11 mouse cellular contexts compared by ENCODE assay signal in genomic region chr1:182256041-182256680, GRCm38 (mm10). TPM values are rescaled to one million over a fixed set of nuclear protein-coding genes. Genes with fewer than 3 reads are reported as not detected.
DNase-seq lines count a peak whose midpoint lies in the region; ATAC-seq and TF ChIP-seq lines count a peak whose summit lies in the region.
"Had no signal": no experiment of that assay in that cellular context is flagged by ENCODE, and none has a peak within 500 bp of the region (broad histone marks: within the 10 kb centered on the region; RNA-seq: fewer than 3 reads in every experiment).

No protein-coding gene starts in this region.

- WGBS in limb, embryonic 14.5 days, result 82% methylated on average over 11 of the region's 11 CpGs
- WGBS in limb, embryonic 10.5 days, result 89% methylated on average over 11 of the region's 11 CpGs
- 68% methylated on average over 11 of the region's 11 CpGs for WGBS in lung, embryonic 15.5 days

- no peak for TF ChIP-seq POLR2A in limb, embryonic 14.5 days (IDR thresholded peaks at IDR 0.05; ENCODE audit: borderline replicate concordance, extremely low read depth, insufficient read depth, insufficient read length)

- peak; percentile 45 for DNase-seq in limb, embryonic 14.5 days (ENCODE audit: low spot score)
- DNase-seq in limb, embryonic 10.5 days (ENCODE audit: low spot score), result no peak
- DNase-seq in fibroblast of lung, adult 2 months (ENCODE audit: low read depth), result peak; percentile 88
- DNase-seq in urinary bladder, postnatal 14 days (ENCODE audit: low spot score), result peak; percentile 86
- DNase-seq in frontal cortex, postnatal 36 days (ENCODE audit: low spot score in 2 of 2), result no peak
- no peak for DNase-seq in kidney, adult 8-10 months
- no peak for DNase-seq in left cerebral cortex, adult 2 months (ENCODE audit: extremely low spot score in 1 of 2, low spot score in 2 of 2)

- no peak overlapping the region for H3K4me2 ChIP-seq in limb, embryonic 14.5 days (replicated peaks; ENCODE audit: low read depth, low read length, severe bottlenecking)
- H3K4me2 ChIP-seq in lung, embryonic 15.5 days, result no peak overlapping the region
- H3K4me2 ChIP-seq: hindbrain, embryonic 14.5 days; limb, embryonic 12.5 days had no signal

- peak overlapping the region; percentile 52 for H3K27ac ChIP-seq in limb, embryonic 14.5 days (replicated peaks; ENCODE audit: low read depth, low read length)
- no peak overlapping the region for H3K27ac ChIP-seq in limb, embryonic 10.5 days
- peak overlapping the region; percentile 63 for H3K27ac ChIP-seq in lung, embryonic 15.5 days
- no peak overlapping the region for H3K27ac ChIP-seq in left cerebral cortex, adult 2 months
- H3K27ac ChIP-seq: hindbrain, embryonic 14.5 days; layer of hippocampus, adult 2 months; limb, embryonic 12.5 days had no signal

- intact Hi-C loops in left cerebral cortex, adult 2 months (cut with DNase I), result no loop called here

- H3K9me3 ChIP-seq in limb, embryonic 14.5 days (ENCODE audit: control insufficient read depth, low read length), result no peaks in the 10 kb centered on the region
- H3K9me3 ChIP-seq in limb, embryonic 10.5 days (replicated peaks), result no peaks in the 10 kb centered on the region
- no peaks in the 10 kb centered on the region for H3K9me3 ChIP-seq in lung, embryonic 15.5 days
- H3K9me3 ChIP-seq: limb, embryonic 12.5 days had no signal

- H3K4me1 ChIP-seq in limb, embryonic 14.5 days (ENCODE audit: control insufficient read depth, insufficient read depth, low read length), result no peaks in the 10 kb centered on the region
- H3K4me1 ChIP-seq in limb, embryonic 10.5 days, result no peaks in the 10 kb centered on the region
- 0 out of 2 replicates have a peak, but pooled peaks cover 3% of the 10 kb centered on the region for H3K4me1 ChIP-seq in lung, embryonic 15.5 days
- H3K4me1 ChIP-seq: limb, embryonic 12.5 days had no signal

- TF ChIP-seq CTCF in left cerebral cortex, adult 2 months (IDR thresholded peaks at IDR 0.05), result no peak

- no peaks in the 10 kb centered on the region for H3K36me3 ChIP-seq in limb, embryonic 14.5 days (ENCODE audit: control insufficient read depth, insufficient read depth, low read length)
- H3K36me3 ChIP-seq in limb, embryonic 10.5 days, result no peaks in the 10 kb centered on the region
- no peaks in the 10 kb centered on the region for H3K36me3 ChIP-seq in lung, embryonic 15.5 days
- H3K36me3 ChIP-seq: limb, embryonic 12.5 days had no signal

- no peak overlapping the region for H3K9ac ChIP-seq in limb, embryonic 14.5 days (ENCODE audit: low read depth, low read length, severe bottlenecking)
- H3K9ac ChIP-seq in lung, embryonic 15.5 days, result no peak overlapping the region
- H3K9ac ChIP-seq: hindbrain, embryonic 14.5 days; limb, embryonic 12.5 days had no signal

- no peak overlapping the region for H3K4me3 ChIP-seq in limb, embryonic 14.5 days (replicated peaks; ENCODE audit: low read length)
- H3K4me3 ChIP-seq in limb, embryonic 10.5 days, result no peak overlapping the region
- H3K4me3 ChIP-seq in lung, embryonic 15.5 days, result no peak overlapping the region
- no peak overlapping the region for H3K4me3 ChIP-seq in left cerebral cortex, adult 2 months
- H3K4me3 ChIP-seq: layer of hippocampus, adult 2 months; limb, embryonic 12.5 days had no signal

- H3K27me3 ChIP-seq in limb, embryonic 14.5 days (ENCODE audit: control insufficient read depth, insufficient read depth, low read length), result no peaks in the 10 kb centered on the region
- no peaks in the 10 kb centered on the region for H3K27me3 ChIP-seq in limb, embryonic 10.5 days (ENCODE audit: low read depth, poor library complexity, severe bottlenecking)
- no peaks in the 10 kb centered on the region for H3K27me3 ChIP-seq in lung, embryonic 15.5 days
- H3K27me3 ChIP-seq: limb, embryonic 12.5 days had no signal

- ATAC-seq in limb, embryonic 14.5 days (ENCODE audit: low FRiP score, low read depth), result 0 out of 2 replicates have a peak, but pooled peaks have one; percentile 19
- peak; percentile 49; the same call in 1 of the 2 replicates for ATAC-seq in lung, embryonic 15.5 days (ENCODE audit: borderline replicate concordance, extremely low read depth, low FRiP score, low TSS enrichment)

RNA-seq across cellular contexts. Expression of gene Degs1, which starts 26.4 kb away (rescaled TPM):
- 69.5 and 87.3 TPM in 2 replicates for polyA plus RNA-seq in limb, embryonic 14.5 days (2012; rRNA removed)
- 144 and 150 TPM in 2 replicates for polyA plus RNA-seq in limb, embryonic 14.5 days (2014; fragmentation: Nextera tagmentation; extraction: Ambion mirVana)
- 65.1 and 65.5 TPM in 2 replicates for polyA plus RNA-seq in limb, embryonic 10.5 days (2016; fragmentation: Nextera tagmentation; extraction: Ambion mirVana)
- polyA plus RNA-seq in lung, embryonic 15.5 days (2015; fragmentation: Nextera tagmentation; extraction: Ambion mirVana), result 130 and 131 TPM in 2 replicates
- total RNA-seq in left cerebral cortex, adult 2 months (2021), result 10 to 100 TPM; 58.8 to 62.4 TPM

Comparison
In these comparisons a context has a peak if more than half of its experiments do, and no peak if none do; other contexts are left out.
1. DNase-seq: peak in limb, embryonic 14.5 days (single experiment), fibroblast of lung, adult 2 months (single experiment) and urinary bladder, postnatal 14 days (single experiment); none in limb, embryonic 10.5 days (single experiment), frontal cortex, postnatal 36 days (0 of 2), kidney, adult 8-10 months (0 of 2) and left cerebral cortex, adult 2 months (0 of 2).
2. H3K27ac ChIP-seq: peak in limb, embryonic 14.5 days (single experiment) and lung, embryonic 15.5 days (single experiment); none in limb, embryonic 10.5 days (single experiment) and left cerebral cortex, adult 2 months (single experiment).